Mouse (Mus musculus): ENCODE results near the gene Trip4. TPM values are rescaled to one million over a fixed set of nuclear protein-coding genes. Genes with fewer than 3 reads are reported as not detected.
A peak's percentile ranks its signal among the peaks of the same experiment; 100 is the strongest.

The Trip4 gene
- polyA plus RNA-seq, 1 experiment from 2014 or later, result 31.0 TPM

GRCm38 (mm10) chr9:65903419-65903818, 5.2 kb downstream of the Trip4 start:
- H3K4me1 ChIP-seq (ENCODE audit: insufficient read depth, low read length), result 0 out of 2 replicates have a peak, but pooled peaks cover 3% of the 10 kb centered on the region
- H3K4me3 ChIP-seq (ENCODE audit: low read length), result no peak overlapping the region
- ATAC-seq (ENCODE audit: low FRiP score, low TSS enrichment), result no peak
- H3K27me3 ChIP-seq (ENCODE audit: insufficient read depth, low read length), result no peaks in the 10 kb centered on the region
- H3K9ac ChIP-seq (replicated peaks; ENCODE audit: low read length), result no peak overlapping the region
- no peak overlapping the region for H3K27ac ChIP-seq (ENCODE audit: low read length)
- H3K9me3 ChIP-seq (ENCODE audit: low read length), result no peaks in the 10 kb centered on the region
- H3K4me2 ChIP-seq (replicated peaks; ENCODE audit: low read depth, low read length), result no peak overlapping the region
- H3K36me3 ChIP-seq (ENCODE audit: insufficient read depth, low read length), result peaks cover 22% of the 10 kb centered on the region

GRCm38 (mm10) chr9:65902879-65903278, 5.7 kb downstream of the Trip4 start:
- no peak overlapping the region for H3K27ac ChIP-seq (ENCODE audit: low read length)
- 93% methylated on average over 3 of the region's 3 CpGs for WGBS
- H3K36me3 ChIP-seq (ENCODE audit: insufficient read depth, low read length), result peaks cover 22% of the 10 kb centered on the region
- no peak for ATAC-seq (ENCODE audit: low FRiP score, low TSS enrichment)
- H3K27me3 ChIP-seq (ENCODE audit: insufficient read depth, low read length), result no peaks in the 10 kb centered on the region
- no peak overlapping the region for H3K9ac ChIP-seq (replicated peaks; ENCODE audit: low read length)
- no peaks in the 10 kb centered on the region for H3K9me3 ChIP-seq (ENCODE audit: low read length)
- H3K4me1 ChIP-seq (ENCODE audit: insufficient read depth, low read length), result 0 out of 2 replicates have a peak, but pooled peaks cover 1% of the 10 kb centered on the region
- no peak overlapping the region for H3K4me2 ChIP-seq (replicated peaks; ENCODE audit: low read depth, low read length)
- H3K4me3 ChIP-seq (ENCODE audit: low read length), result no peak overlapping the region

GRCm38 (mm10) chr9:65896977-65897376, 11.6 kb downstream of the Trip4 start:
- H3K9me3 ChIP-seq (ENCODE audit: low read length), result no peaks in the 10 kb centered on the region
- H3K4me3 ChIP-seq (ENCODE audit: low read length), result no peak overlapping the region
- H3K4me1 ChIP-seq (ENCODE audit: insufficient read depth, low read length), result peaks cover 5% of the 10 kb centered on the region; the same call in 1 of the 2 replicates
- H3K27ac ChIP-seq (ENCODE audit: low read length), result no peak overlapping the region
- H3K27me3 ChIP-seq (ENCODE audit: insufficient read depth, low read length), result no peaks in the 10 kb centered on the region
- no peak overlapping the region for H3K4me2 ChIP-seq (replicated peaks; ENCODE audit: low read depth, low read length)
- peaks cover 38% of the 10 kb centered on the region for H3K36me3 ChIP-seq (ENCODE audit: insufficient read depth, low read length)
- ATAC-seq (ENCODE audit: low FRiP score, low TSS enrichment), result no peak
- H3K9ac ChIP-seq (replicated peaks; ENCODE audit: low read length), result no peak overlapping the region
- WGBS, result 77% methylated on average over 2 of the region's 2 CpGs

- 0% methylated on average over 5 of the region's 5 CpGs for WGBS
- peaks cover 13% of the 10 kb centered on the region; the same call in 1 of the 2 replicates for H3K4me1 ChIP-seq (ENCODE audit: insufficient read depth, low read length)
- ATAC-seq (ENCODE audit: low FRiP score, low TSS enrichment), result no peak
- peak overlapping the region; percentile 82 for H3K4me3 ChIP-seq (ENCODE audit: low read length)
- no peaks in the 10 kb centered on the region for H3K9me3 ChIP-seq (ENCODE audit: low read length)
- peak overlapping the region; percentile 86 for H3K9ac ChIP-seq (replicated peaks; ENCODE audit: low read length)
- H3K27ac ChIP-seq (ENCODE audit: low read length), result peak overlapping the region; percentile 13; the same call in 1 of the 2 replicates
- no peaks in the 10 kb centered on the region for H3K27me3 ChIP-seq (ENCODE audit: insufficient read depth, low read length)
- peaks cover 21% of the 10 kb centered on the region for H3K36me3 ChIP-seq (ENCODE audit: insufficient read depth, low read length)
- peak overlapping the region; percentile 83 for H3K4me2 ChIP-seq (replicated peaks; ENCODE audit: low read depth, low read length)
Observed at GRCm38 (mm10) chr9:65891126-65891525, 17.5 kb downstream of the Trip4 start.

GRCm38 (mm10) chr9:65890143-65890628, 18.4 kb downstream of the Trip4 start, which contains the start of gene Pclaf:
Gene Pclaf (plus strand): TSS chr9:65890237.
- H3K36me3 ChIP-seq (ENCODE audit: insufficient read depth, low read length), result peaks cover 17% of the 10 kb centered on the region
- no peaks in the 10 kb centered on the region for H3K9me3 ChIP-seq (ENCODE audit: low read length)
- H3K9ac ChIP-seq (replicated peaks; ENCODE audit: low read length), result peak within 1 kb of the TSS; percentile 86
- H3K27ac ChIP-seq (ENCODE audit: low read length), result peak within 1 kb of the TSS; percentile 72
- H3K4me2 ChIP-seq (replicated peaks; ENCODE audit: low read depth, low read length), result peak within 1 kb of the TSS; percentile 83
- no peaks in the 10 kb centered on the region for H3K27me3 ChIP-seq (ENCODE audit: insufficient read depth, low read length)
- 0% methylated on average over 21 of the region's 21 CpGs for WGBS
- H3K4me1 ChIP-seq (ENCODE audit: insufficient read depth, low read length), result peaks cover 17% of the 10 kb centered on the region
- peak; percentile 96 for ATAC-seq (ENCODE audit: low FRiP score, low TSS enrichment)
- peak within 1 kb of the TSS; percentile 82 for H3K4me3 ChIP-seq (ENCODE audit: low read length)

- ATAC-seq (ENCODE audit: low FRiP score, low TSS enrichment), result peak; percentile 98
- under 1% methylated on average over 37 of the region's 37 CpGs for WGBS
Observed at GRCm38 (mm10) chr9:65884564-65885315, 23.9 kb downstream of the Trip4 start.

GRCm38 (mm10) chr9:65859656-65860055, 48.9 kb downstream of the Trip4 start:
- 35% methylated on average over 1 of the region's 1 CpGs for WGBS
- Histone ChIP-seq H3K4me2 (replicated peaks; ENCODE audit: low read depth, low read length) (no peak overlapping the region), H3K36me3 (ENCODE audit: insufficient read depth, low read length) (peaks cover 38% of the 10 kb centered on the region), H3K27ac (ENCODE audit: low read length) (no peak overlapping the region), H3K27me3 (ENCODE audit: insufficient read depth, low read length) (no peaks in the 10 kb centered on the region), H3K4me1 (ENCODE audit: insufficient read depth, low read length) (no peaks in the 10 kb centered on the region), H3K9ac (replicated peaks; ENCODE audit: low read length) (no peak overlapping the region), H3K4me3 (ENCODE audit: low read length) (no peak overlapping the region), H3K9me3 (ENCODE audit: low read length) (no peaks in the 10 kb centered on the region)
- ATAC-seq (ENCODE audit: low FRiP score, low TSS enrichment), result no peak

More at GRCm38 (mm10) chr9:65884564-65885315, 23.9 kb downstream of the Trip4 start:
- H3K36me3 ChIP-seq (ENCODE audit: insufficient read depth, low read length), result no peaks in the 10 kb centered on the region
- H3K9me3 ChIP-seq (ENCODE audit: low read length), result no peaks in the 10 kb centered on the region
- H3K4me1 ChIP-seq (ENCODE audit: insufficient read depth, low read length), result peaks cover 9% of the 10 kb centered on the region
- peak overlapping the region; percentile 70 for H3K4me2 ChIP-seq (replicated peaks; ENCODE audit: low read depth, low read length)
- H3K27ac ChIP-seq (ENCODE audit: low read length), result peak overlapping the region; percentile 90
- peak overlapping the region; percentile 83 for H3K9ac ChIP-seq (replicated peaks; ENCODE audit: low read length)
- H3K4me3 ChIP-seq (ENCODE audit: low read length), result peak overlapping the region; percentile 77
- no peaks in the 10 kb centered on the region for H3K27me3 ChIP-seq (ENCODE audit: insufficient read depth, low read length)

- no peak overlapping the region for H3K4me2 ChIP-seq (replicated peaks; ENCODE audit: low read depth, low read length)
- 12% methylated on average over 1 of the region's 1 CpGs for WGBS
- no peak for ATAC-seq (ENCODE audit: low FRiP score, low TSS enrichment)
- H3K27ac ChIP-seq (ENCODE audit: low read length), result no peak overlapping the region
- no peak overlapping the region for H3K4me3 ChIP-seq (ENCODE audit: low read length)
- no peaks in the 10 kb centered on the region for H3K9me3 ChIP-seq (ENCODE audit: low read length)
- H3K27me3 ChIP-seq (ENCODE audit: insufficient read depth, low read length), result no peaks in the 10 kb centered on the region
- peaks cover 6% of the 10 kb centered on the region; the same call in 1 of the 2 replicates for H3K36me3 ChIP-seq (ENCODE audit: insufficient read depth, low read length)
- H3K9ac ChIP-seq (replicated peaks; ENCODE audit: low read length), result no peak overlapping the region
- peaks cover 17% of the 10 kb centered on the region for H3K4me1 ChIP-seq (ENCODE audit: insufficient read depth, low read length)
Observed at GRCm38 (mm10) chr9:65850203-65850602, 58.4 kb downstream of the Trip4 start.

GRCm38 (mm10) chr9:65848154-65848553, 60.4 kb downstream of the Trip4 start:
- Histone ChIP-seq H3K4me2 (replicated peaks; ENCODE audit: low read depth, low read length) (no peak overlapping the region), H3K27ac (ENCODE audit: low read length) (peak overlapping the region; percentile 69; the same call in 1 of the 2 replicates), H3K4me3 (ENCODE audit: low read length) (no peak overlapping the region), H3K4me1 (ENCODE audit: insufficient read depth, low read length) (peaks cover 32% of the 10 kb centered on the region), H3K36me3 (ENCODE audit: insufficient read depth, low read length) (peaks cover 2% of the 10 kb centered on the region; the same call in 1 of the 2 replicates), H3K27me3 (ENCODE audit: insufficient read depth, low read length) (no peaks in the 10 kb centered on the region), H3K9me3 (ENCODE audit: low read length) (no peaks in the 10 kb centered on the region), H3K9ac (replicated peaks; ENCODE audit: low read length) (no peak overlapping the region)
- no peak for ATAC-seq (ENCODE audit: low FRiP score, low TSS enrichment)
